Mouse (Mus musculus) limb, embryonic 14.5 days (tissue): ENCODE data around the gene Adamts9. TPM values are rescaled to one million over a fixed set of nuclear protein-coding genes. Genes with fewer than 3 reads are reported as not detected.

Experiments used
- ATAC-seq: fragments of 200-750 bp; cut with Nextera tagmentation; 2 replicates; pipeline ENCODE4 v1.8.0; 2017; ENCODE audit warnings: low read depth, moderate number of reproducible peaks, moderate TSS enrichment; ENCODE audit not compliant: low FRiP score
- DNase-seq: peaks from one replicate; pipeline ENCODE4 v3.0.0-alpha.2; 2015; ENCODE audit warnings: low spot score
- H3K27ac ChIP-seq: fragments of 300-500 bp; sonication (generic); replicated peaks from 2 replicates; pipeline ENCODE4 v1.5.1; 2014; ENCODE audit warnings: low read depth, mild to moderate bottlenecking, low read length, moderate library complexity, mixed read lengths
- H3K27me3 ChIP-seq: fragments of 300-500 bp; sonication (generic); 2 replicates; pipeline ENCODE4 v1.6.1; 2014; ENCODE audit warnings: low read length, mixed read lengths; ENCODE audit not compliant: control insufficient read depth, insufficient read depth
- H3K36me3 ChIP-seq: fragments of 300-500 bp; sonication (generic); 2 replicates; pipeline ENCODE4 v1.6.1; 2014; ENCODE audit warnings: mild to moderate bottlenecking, low read length, moderate library complexity, mixed read lengths; ENCODE audit not compliant: control insufficient read depth, insufficient read depth
- H3K4me1 ChIP-seq: fragments of 300-500 bp; sonication (generic); 2 replicates; pipeline ENCODE4 v1.6.1; 2014; ENCODE audit warnings: antibody characterized with exemption, low read length, mixed read lengths; ENCODE audit not compliant: control insufficient read depth, insufficient read depth
- H3K4me2 ChIP-seq: fragments of 300-500 bp; sonication (generic); replicated peaks from 2 replicates; pipeline ENCODE4 v1.6.1; 2014; ENCODE audit warnings: low read depth, mild to moderate bottlenecking, low read length, moderate library complexity; ENCODE audit not compliant: severe bottlenecking
- H3K4me3 ChIP-seq: fragments of 300-500 bp; sonication (generic); replicated peaks from 2 replicates; pipeline ENCODE4 v1.5.1; 2014; ENCODE audit warnings: low read length
- H3K9ac ChIP-seq: fragments of 300-500 bp; sonication (generic); 2 replicates; pipeline ENCODE4 v1.6.1; 2014; ENCODE audit warnings: mild to moderate bottlenecking, low read depth, low read length, moderate library complexity; ENCODE audit not compliant: severe bottlenecking
- H3K9me3 ChIP-seq: fragments of 300-500 bp; sonication (generic); 2 replicates; pipeline ENCODE4 v1.6.1; 2016; ENCODE audit warnings: low read length; ENCODE audit not compliant: control insufficient read depth
- POLR2A ChIP-seq: fragments of 200-500 bp; IDR thresholded peaks from 2 replicates; pipeline ENCODE4 v1.8.0; 2012; ENCODE audit warnings: inconsistent platforms, mild to moderate bottlenecking, moderate library complexity, borderline replicate concordance; ENCODE audit not compliant: insufficient read depth, insufficient read length; ENCODE audit errors: extremely low read depth
- WGBS: fragments of 180-500 bp; shearing (Covaris S2); extraction: QIAGEN DNeasy Blood & Tissue Kit; methylation state at CpG from one replicate; pipeline ENCODE4 v1.1.7; 2014; 5-methylcytosine and 5-hydroxymethylcytosine counted together
- polyA plus RNA-seq, 2 experiments: library from polyadenylated mRNA; depleted of rRNA in 1 of 2; stranded (reverse) in 1 of 2; unstranded in 1 of 2; fragments of >200 nt; fragmentation: Nextera tagmentation in 1 of 2; extraction: Ambion mirVana in 1 of 2; gene quantifications; 2 replicates each; pipeline versions ENCODE4 v1.2.1 to v1.2.3; 2012 to 2014

Adamts9 gene
- polyA plus RNA-seq (2012; rRNA removed) (21.2 and 23.0 TPM in 2 replicates), polyA plus RNA-seq (2014; fragmentation: Nextera tagmentation; extraction: Ambion mirVana) (8.9 and 10.6 TPM in 2 replicates)

DNA sequence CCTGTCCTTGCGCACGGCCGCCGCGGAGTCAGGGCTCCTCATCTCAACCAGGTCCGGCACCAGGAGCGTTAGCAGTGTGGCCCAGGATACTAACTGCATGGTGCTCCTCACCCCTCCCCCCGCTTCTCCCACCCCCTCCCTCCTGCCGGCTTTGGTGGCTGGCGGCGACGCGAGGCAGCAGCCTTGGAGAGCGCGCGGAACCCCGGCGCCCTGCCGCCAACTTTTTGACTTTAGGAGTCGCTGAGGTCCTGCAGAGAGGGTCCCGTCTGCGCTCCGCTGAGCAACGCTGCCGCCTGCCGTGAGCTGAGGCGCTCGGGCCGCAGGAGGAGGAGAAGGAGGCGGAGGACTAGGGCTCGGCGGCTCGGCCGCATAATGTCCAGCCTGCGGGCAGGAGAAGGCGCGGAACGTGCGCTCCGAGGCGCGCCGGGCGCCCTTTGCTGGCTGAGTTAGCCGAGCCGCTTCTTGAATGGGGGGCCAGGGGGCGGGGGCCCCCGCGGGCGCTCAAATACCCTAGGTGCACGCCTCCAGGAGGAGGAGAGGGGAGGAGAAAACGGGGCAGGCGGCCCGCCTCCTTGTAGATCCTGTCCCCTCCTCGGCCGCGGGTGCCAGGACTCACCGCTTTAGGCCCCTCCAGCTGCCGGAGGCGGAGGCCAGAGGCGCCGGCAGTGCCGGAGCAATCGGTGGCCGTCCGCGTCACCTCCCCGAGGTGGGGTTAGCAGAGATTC lies at the start of gene Adamts9:
TSS of gene Adamts9 (minus strand) at position 436 of the 725 bp plus-strand sequence.
- ATAC-seq: peak; percentile 85
- H3K9ac ChIP-seq: peak within 1 kb of the TSS; percentile 77
- H3K36me3 ChIP-seq: no peaks in the 10 kb centered on the region
- H3K27ac ChIP-seq: peak within 1 kb of the TSS; percentile 85
- peak; percentile 92 for DNase-seq
- WGBS: 0% methylated on average over 31 of the region's 68 CpGs
- 0 out of 2 replicates have a peak, but pooled peaks cover 6% of the 10 kb centered on the region for H3K9me3 ChIP-seq
- 0 out of 2 replicates have a peak, but pooled peaks cover 10% of the 10 kb centered on the region for H3K27me3 ChIP-seq
- H3K4me3 ChIP-seq: peak within 1 kb of the TSS; percentile 56
- peaks cover 9% of the 10 kb centered on the region for H3K4me1 ChIP-seq
- TF ChIP-seq POLR2A: peak; percentile 85; the same call in 1 of the 2 replicates
- H3K4me2 ChIP-seq: peak within 1 kb of the TSS; percentile 90

- no peak for TF ChIP-seq POLR2A
- no peak for ATAC-seq
- no peak overlapping the region for H3K4me3 ChIP-seq
- H3K27ac ChIP-seq: no peak overlapping the region
- no peak for DNase-seq
- H3K27me3 ChIP-seq: no peaks in the 10 kb centered on the region
- no peaks in the 10 kb centered on the region for H3K36me3 ChIP-seq
- H3K4me2 ChIP-seq: no peak overlapping the region
- H3K9ac ChIP-seq: no peak overlapping the region
- peaks cover 7% of the 10 kb centered on the region; the same call in 1 of the 2 replicates for H3K4me1 ChIP-seq
- 11% methylated on average over 1 of the region's 1 CpGs for WGBS
- H3K9me3 ChIP-seq: no peaks in the 10 kb centered on the region
These were observed 48.3 kb upstream of the Adamts9 start for GRCm38 (mm10) chr6:92991616-92992015.

- WGBS: 86% methylated on average over 10 of the region's 10 CpGs
- H3K9ac ChIP-seq: no peak overlapping the region
- ATAC-seq: no peak
These were observed 45.3 kb upstream of the Adamts9 start for GRCm38 (mm10) chr6:92988620-92988998.

DNA sequence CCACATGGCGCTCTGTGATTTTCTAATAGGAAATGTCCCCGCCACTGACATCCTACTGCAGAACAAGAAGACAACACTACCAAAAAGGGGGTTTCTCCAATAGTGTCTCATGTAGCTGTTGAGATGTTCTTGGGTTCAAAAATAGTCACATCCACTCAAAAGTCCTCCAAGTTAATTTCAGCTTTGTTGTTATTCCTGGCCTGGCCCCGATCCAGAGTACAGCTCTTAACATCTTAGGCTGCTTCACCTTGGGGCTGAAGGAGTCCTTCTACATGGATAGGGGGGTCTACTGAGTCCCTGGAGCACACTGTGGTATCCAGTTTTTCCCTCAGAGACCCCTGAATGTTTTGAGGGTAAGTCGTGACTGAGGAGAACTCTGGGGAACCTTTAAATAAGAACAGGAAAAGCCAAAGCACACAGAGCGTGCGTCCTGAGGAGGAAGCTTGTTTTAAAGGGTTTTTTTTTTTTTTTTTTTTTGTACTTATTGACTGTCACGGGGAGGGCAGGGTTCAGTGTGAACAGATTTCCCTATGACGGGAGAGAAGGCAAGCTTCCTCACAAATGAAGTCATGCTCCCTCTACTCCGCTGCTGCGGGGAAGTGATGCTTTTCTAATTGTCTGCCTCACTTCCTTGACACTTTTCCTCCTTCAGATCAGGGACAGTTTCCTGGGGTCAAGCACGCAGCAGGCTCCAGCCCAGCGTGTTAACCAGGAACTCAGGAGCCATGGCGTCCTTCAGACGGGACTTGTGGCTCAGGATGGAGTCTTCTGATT lies 44.7 kb upstream of the Adamts9 start:
- H3K4me2 ChIP-seq: no peak overlapping the region
- ATAC-seq: no peak

More at GRCm38 (mm10) chr6:92988620-92988998, 45.3 kb upstream of the Adamts9 start:
- Histone ChIP-seq H3K9me3 (no peaks in the 10 kb centered on the region), H3K4me2 (no peak overlapping the region), H3K36me3 (no peaks in the 10 kb centered on the region), H3K27me3 (no peaks in the 10 kb centered on the region), H3K4me3 (no peak overlapping the region), H3K27ac (no peak overlapping the region), H3K4me1 (peaks cover 7% of the 10 kb centered on the region; the same call in 1 of the 2 replicates)
- no peak for TF ChIP-seq POLR2A
- DNase-seq: no peak

DNA sequence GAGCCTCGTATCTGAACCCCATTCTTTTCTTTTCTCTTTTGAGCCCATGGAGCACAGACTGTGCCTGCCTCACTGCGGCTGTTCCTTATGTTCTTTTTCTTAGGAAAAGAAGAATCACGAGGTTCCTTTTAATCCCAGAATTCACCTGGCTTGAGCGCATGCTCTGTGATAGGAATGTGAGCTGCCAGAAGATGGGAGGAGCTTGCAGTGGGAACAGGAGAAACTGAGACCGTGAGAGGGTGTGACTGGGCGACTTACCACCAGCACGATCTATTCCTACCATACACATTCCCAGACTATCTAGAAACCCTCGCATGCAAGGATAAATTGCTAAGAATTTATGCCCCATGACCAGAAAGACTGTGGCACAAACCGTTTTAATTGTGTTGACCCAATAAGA lies 44.1 kb upstream of the Adamts9 start:
- H3K9me3 ChIP-seq: no peaks in the 10 kb centered on the region
- no peak overlapping the region for H3K4me3 ChIP-seq
- DNase-seq: no peak
- H3K36me3 ChIP-seq: no peaks in the 10 kb centered on the region
- H3K27ac ChIP-seq: no peak overlapping the region
- H3K4me2 ChIP-seq: no peak overlapping the region
- ATAC-seq: no peak
- H3K27me3 ChIP-seq: no peaks in the 10 kb centered on the region
- no peak overlapping the region for H3K9ac ChIP-seq
- TF ChIP-seq POLR2A: no peak
- H3K4me1 ChIP-seq: peaks cover 7% of the 10 kb centered on the region; the same call in 1 of the 2 replicates
- 85% methylated on average over 9 of the region's 9 CpGs for WGBS

More for the DNA sequence above, 44.7 kb upstream of the Adamts9 start:
- no peak for TF ChIP-seq POLR2A
- Histone ChIP-seq H3K9ac (no peak overlapping the region), H3K27me3 (no peaks in the 10 kb centered on the region), H3K4me3 (no peak overlapping the region), H3K4me1 (peaks cover 7% of the 10 kb centered on the region; the same call in 1 of the 2 replicates), H3K27ac (no peak overlapping the region), H3K36me3 (no peaks in the 10 kb centered on the region), H3K9me3 (no peaks in the 10 kb centered on the region)
- WGBS: 60% methylated on average over 14 of the region's 14 CpGs
- no peak for DNase-seq
